Mouse (Mus musculus) colon, adult 2 months (tissue): ENCODE data around the gene Olfr1348. TPM values are rescaled to one million over a fixed set of nuclear protein-coding genes. Genes with fewer than 3 reads are reported as not detected.

Source experiments
- polyA plus RNA-seq: library from polyadenylated mRNA; depleted of rRNA; stranded (reverse); fragments of >200 nt; gene quantifications from 2 replicates; pipeline ENCODE4 v1.2.3, GENCODE M21; 2012; rRNA removed

Gene Olfr1348
- polyA plus RNA-seq: not detected in 2 replicates

DNA sequence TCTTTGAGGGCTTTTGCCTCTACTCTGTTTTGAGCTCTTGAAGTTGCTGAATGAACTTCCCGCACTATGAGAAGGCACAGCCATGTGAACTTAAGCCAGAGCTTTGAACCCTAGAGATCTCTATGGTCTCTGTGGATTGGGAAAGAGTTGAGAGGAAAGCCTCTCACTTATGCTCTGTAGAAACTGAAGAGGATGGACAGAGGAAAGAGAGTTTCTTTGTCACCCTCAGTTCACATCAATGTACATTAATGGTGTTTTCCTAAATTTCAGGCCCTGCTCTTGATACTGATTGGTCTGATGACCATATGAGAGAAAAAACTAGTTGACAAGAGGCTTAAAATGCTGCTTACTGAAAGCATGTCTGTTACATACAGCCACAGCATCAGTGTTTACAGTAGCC, at the start of gene Olfr1348:
Gene Olfr1348 (minus strand): TSS at position 101 of the 400 bp plus-strand sequence.

DNA sequence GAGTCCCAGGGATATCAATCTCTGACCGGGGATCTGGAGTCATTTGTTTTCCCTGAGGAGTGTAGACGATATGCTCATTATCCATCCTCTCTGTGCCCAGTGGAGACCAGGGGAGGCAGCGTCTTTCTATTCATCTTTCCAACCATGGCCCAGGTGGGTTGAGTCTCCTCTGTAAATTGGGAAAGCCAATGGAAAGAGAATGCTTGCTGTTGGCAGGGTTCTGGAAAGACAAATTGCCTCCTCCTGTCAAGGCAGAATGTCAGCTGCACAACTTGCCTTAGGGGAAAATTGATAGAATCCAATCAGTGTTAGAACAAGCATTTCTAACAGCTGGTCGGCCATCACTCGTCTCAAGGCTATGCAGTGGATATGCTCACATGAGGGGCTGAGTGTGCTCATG, 14.3 kb upstream of the Olfr1348 start, which contains the start of gene Olfr1349:
Gene Olfr1349 (minus strand): TSS at position 101 of the 400 bp plus-strand sequence.

DNA sequence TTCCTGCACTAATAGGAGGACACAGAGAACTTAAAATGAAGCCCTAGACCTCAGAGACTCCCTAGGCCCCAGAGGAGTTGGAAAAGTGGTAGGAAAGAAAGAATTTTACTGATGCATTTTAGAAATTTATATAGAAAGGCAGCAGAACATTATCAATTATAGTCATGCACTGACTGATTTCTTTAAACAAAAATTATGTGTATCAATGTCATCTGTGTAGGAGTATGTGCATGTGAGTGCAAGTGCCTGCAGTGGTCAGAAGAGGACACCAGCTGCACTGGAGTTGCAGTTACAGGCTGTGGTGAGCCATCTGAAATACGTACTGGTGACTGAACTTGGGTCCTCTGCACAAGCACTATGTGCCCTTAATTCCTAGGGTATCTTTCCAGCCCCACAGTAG, 8.9 kb downstream of the Olfr1348 start, which contains the start of gene Olfr1347:
Gene Olfr1347 (minus strand): TSS at position 101 of the 400 bp plus-strand sequence.

DNA sequence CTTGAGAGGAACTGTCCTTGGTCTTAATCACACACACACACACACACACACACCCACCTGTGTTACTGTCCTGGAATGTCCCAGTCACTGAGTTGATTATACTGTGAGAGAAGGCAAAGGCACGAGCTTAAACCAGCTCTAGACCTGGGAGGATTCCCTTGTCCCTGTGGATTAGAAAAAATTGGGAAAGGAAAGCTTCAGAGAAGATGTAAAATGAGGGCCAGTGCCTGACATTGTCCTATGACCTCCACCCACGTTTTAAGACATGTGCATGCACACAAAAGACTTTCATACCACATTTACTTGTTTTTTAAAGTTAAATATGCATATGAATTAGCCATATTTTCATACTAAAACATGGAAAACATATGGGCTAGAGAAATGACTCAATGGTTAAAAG, 21.7 kb downstream of the Olfr1348 start, which contains the start of gene Olfr5:
Gene Olfr5 (minus strand): TSS at position 101 of the 400 bp plus-strand sequence.

DNA sequence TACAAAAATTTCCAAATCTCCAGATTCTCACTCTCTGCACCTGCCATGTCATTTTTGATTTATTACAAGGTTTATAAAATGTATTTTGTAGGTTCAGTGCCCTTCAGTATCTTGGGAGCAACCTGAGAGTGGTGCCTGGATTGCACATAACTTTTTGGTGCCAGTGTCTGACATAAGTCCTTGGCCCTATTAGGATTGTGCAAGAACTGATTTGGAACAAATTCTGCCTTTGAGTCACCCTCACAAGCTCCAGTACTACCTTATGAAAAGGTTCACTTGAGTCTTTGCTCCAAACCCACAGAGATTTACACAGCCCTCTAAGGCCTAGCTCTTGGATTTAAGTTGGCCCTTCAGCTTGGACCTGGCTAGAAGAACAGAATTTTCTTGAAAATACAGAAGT, 41.6 kb downstream of the Olfr1348 start, which contains the start of gene Olfr1346:
Gene Olfr1346 (plus strand): TSS at position 151 of the 400 bp plus-strand sequence.

DNA sequence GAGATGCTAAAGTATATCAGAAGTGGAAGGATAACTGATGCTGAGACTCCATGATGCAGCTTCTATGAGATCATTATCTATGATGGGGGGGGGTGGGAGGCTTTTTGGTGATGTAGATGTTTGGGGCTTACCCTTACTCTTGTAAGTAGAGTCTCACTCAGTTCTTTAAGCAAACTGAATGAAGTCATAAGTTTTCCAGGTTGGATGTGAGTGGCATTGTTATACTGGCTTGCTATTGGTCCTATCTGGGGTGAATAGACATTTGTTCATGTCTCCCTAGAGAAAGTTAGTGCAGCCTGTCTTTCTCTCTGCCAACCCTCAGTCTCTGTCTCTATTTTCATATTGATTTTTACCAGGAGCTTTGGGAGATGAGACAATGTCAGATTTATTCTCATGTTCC, 52.7 kb downstream of the Olfr1348 start, which contains the start of gene Olfr1336:
Gene Olfr1336 (plus strand): TSS at position 301 of the 400 bp plus-strand sequence.

Other genes starting within 250 kb of the Olfr1348 start
- gene Zfp667, start 222.2 kb downstream of the Olfr1348 start, polyA plus RNA-seq: 0.24 and 0.28 TPM in 2 replicates
- 0.03 and 0.54 TPM in 2 replicates for gene Zfp583, start 177.5 kb downstream of the Olfr1348 start, polyA plus RNA-seq
- gene Gm3854, start 165.0 kb downstream of the Olfr1348 start, polyA plus RNA-seq: 0.03 TPM in 1 of 2 replicates, not detected in the other
- 0.07 and 0.22 TPM in 2 replicates for gene Zfp78, start 145.5 kb downstream of the Olfr1348 start, polyA plus RNA-seq
- gene Zfp28, start 125.5 kb downstream of the Olfr1348 start, polyA plus RNA-seq: 0.64 and 0.69 TPM in 2 replicates
- gene Smim17, start 110.0 kb downstream of the Olfr1348 start, polyA plus RNA-seq: not detected in 2 replicates
- gene Gm20715, start 98.5 kb downstream of the Olfr1348 start, polyA plus RNA-seq: not detected in 2 replicates
- gene Olfr1344, start 70.1 kb downstream of the Olfr1348 start, polyA plus RNA-seq: not detected in 2 replicates
- gene Olfr1336, start 52.6 kb downstream of the Olfr1348 start, polyA plus RNA-seq: not detected in 2 replicates
- not detected in 2 replicates for gene Olfr1346, start 41.6 kb downstream of the Olfr1348 start, polyA plus RNA-seq
- not detected in 2 replicates for gene Olfr5, start 21.8 kb downstream of the Olfr1348 start, polyA plus RNA-seq
- gene Olfr1347, start 9.0 kb downstream of the Olfr1348 start, polyA plus RNA-seq: not detected in 2 replicates
- gene Olfr1349, start 14.2 kb upstream of the Olfr1348 start, polyA plus RNA-seq: not detected in 2 replicates
- gene Olfr1350, start 56.1 kb upstream of the Olfr1348 start, polyA plus RNA-seq: not detected in 2 replicates
- 0.03 TPM in 1 of 2 replicates, not detected in the other for gene Zim1, start 187.7 kb upstream of the Olfr1348 start, polyA plus RNA-seq
- 1.3 and 1.4 TPM in 2 replicates for gene Peg3, start 221.7 kb upstream of the Olfr1348 start, polyA plus RNA-seq
- gene Usp29, start 221.8 kb upstream of the Olfr1348 start, polyA plus RNA-seq: 0.06 and 0.12 TPM in 2 replicates